Mouse (Mus musculus) embryonic facial prominence, embryonic 14.5 days (tissue): ENCODE results near the gene Abhd8. TPM values are rescaled to one million over a fixed set of nuclear protein-coding genes. Genes with fewer than 3 reads are reported as not detected.

Source experiments
- ATAC-seq: fragments of 200-750 bp; cut with Nextera tagmentation; 2 replicates; pipeline ENCODE4 v1.8.0; 2017; ENCODE audit warnings: low read depth, moderate number of reproducible peaks, moderate TSS enrichment
- DNase-seq: peaks from one replicate; pipeline ENCODE4 v3.0.0-alpha.2; 2015; ENCODE audit warnings: low spot score
- H3K27ac ChIP-seq: fragments of 300-500 bp; sonication (generic); replicated peaks from 2 replicates; pipeline ENCODE4 v1.5.1; 2014; ENCODE audit warnings: low read depth, mild to moderate bottlenecking, low read length, moderate library complexity
- H3K27me3 ChIP-seq: fragments of 300-500 bp; sonication (generic); replicated peaks from 2 replicates; pipeline ENCODE4 v1.6.1; 2014; ENCODE audit warnings: low read length; ENCODE audit not compliant: control insufficient read depth, insufficient read depth
- H3K36me3 ChIP-seq: fragments of 300-500 bp; sonication (generic); 2 replicates; pipeline ENCODE4 v1.6.1; 2014; ENCODE audit warnings: low read length, mixed read lengths; ENCODE audit not compliant: control insufficient read depth, insufficient read depth
- H3K4me1 ChIP-seq: fragments of 300-500 bp; sonication (generic); 2 replicates; pipeline ENCODE4 v1.6.1; 2014; ENCODE audit warnings: antibody characterized with exemption, low read length; ENCODE audit not compliant: control insufficient read depth, insufficient read depth
- H3K4me2 ChIP-seq: fragments of 300-500 bp; sonication (generic); 2 replicates; pipeline ENCODE4 v1.6.1; 2014; ENCODE audit warnings: low read depth, mild to moderate bottlenecking, low read length, moderate library complexity, mixed read lengths
- H3K4me3 ChIP-seq: fragments of 300-500 bp; sonication (generic); 2 replicates; pipeline ENCODE4 v1.5.1; 2014; ENCODE audit warnings: low read depth, mild to moderate bottlenecking, low read length
- H3K9ac ChIP-seq: fragments of 300-500 bp; sonication (generic); 2 replicates; pipeline ENCODE4 v1.6.1; 2014; ENCODE audit warnings: low read depth, mild to moderate bottlenecking, low read length, moderate library complexity, mixed read lengths
- H3K9me3 ChIP-seq: fragments of 300-500 bp; sonication (generic); 2 replicates; pipeline ENCODE4 v1.6.1; 2016; ENCODE audit warnings: low read length; ENCODE audit not compliant: control insufficient read depth
- WGBS: fragments of 180-500 bp; shearing (Covaris S2); extraction: QIAGEN DNeasy Blood & Tissue Kit; methylation state at CpG from one replicate; pipeline ENCODE4 v1.1.7; 2014; 5-methylcytosine and 5-hydroxymethylcytosine counted together
- polyA plus RNA-seq: library from polyadenylated mRNA; unstranded; fragments of >200 nt; fragmentation: Nextera tagmentation; extraction: Ambion mirVana; gene quantifications from 2 replicates; pipeline ENCODE4 v1.2.1, GENCODE M21; 2014

The Abhd8 gene
- 47.9 and 49.4 TPM in 2 replicates for polyA plus RNA-seq

GRCm38 (mm10) chr8:71463188-71464033 is at the start of gene Abhd8:
TSS of gene Abhd8 (minus strand) at chr8:71463655.
- Histone ChIP-seq H3K4me2 (peak within 1 kb of the TSS; percentile 93), H3K27me3 (no peaks in the 10 kb centered on the region), H3K4me3 (peak within 1 kb of the TSS; percentile 91), H3K9me3 (no peaks in the 10 kb centered on the region), H3K27ac (peak within 1 kb of the TSS; percentile 90), H3K9ac (peak within 1 kb of the TSS; percentile 82), H3K4me1 (peaks cover 20% of the 10 kb centered on the region; the same call in 1 of the 2 replicates), H3K36me3 (peaks cover 36% of the 10 kb centered on the region)
- DNase-seq (peak; percentile 98), ATAC-seq (peak; percentile 88)
- under 1% methylated on average over 26 of the region's 55 CpGs for WGBS

GRCm38 (mm10) chr8:71511644-71512043 is 48.2 kb upstream of the Abhd8 start, which contains the start of gene Plvap:
TSS of gene Plvap (minus strand) at chr8:71511752.
- ATAC-seq (no peak), DNase-seq (no peak)
- peaks cover 28% of the 10 kb centered on the region for H3K27me3 ChIP-seq
- H3K4me1 ChIP-seq: no peaks in the 10 kb centered on the region
- no peaks in the 10 kb centered on the region for H3K9me3 ChIP-seq
- no peaks in the 10 kb centered on the region for H3K36me3 ChIP-seq
- no peak within 1 kb of the TSS for H3K9ac ChIP-seq
- peak within 1 kb of the TSS; percentile 10; the same call in 1 of the 2 replicates for H3K4me3 ChIP-seq
- no peak within 1 kb of the TSS for H3K27ac ChIP-seq
- 52% methylated on average over 14 of the region's 14 CpGs for WGBS
- no peak within 1 kb of the TSS for H3K4me2 ChIP-seq

GRCm38 (mm10) chr8:71509316-71509715 is 45.9 kb upstream of the Abhd8 start:
- Histone ChIP-seq H3K36me3 (no peaks in the 10 kb centered on the region), H3K27me3 (peaks cover 40% of the 10 kb centered on the region), H3K27ac (no peak overlapping the region), H3K4me1 (no peaks in the 10 kb centered on the region), H3K9me3 (no peaks in the 10 kb centered on the region), H3K4me3 (no peak overlapping the region), H3K4me2 (no peak overlapping the region), H3K9ac (no peak overlapping the region)
- ATAC-seq: no peak
- 29% methylated on average over 1 of the region's 2 CpGs for WGBS
- DNase-seq: no peak

GRCm38 (mm10) chr8:71507589-71508104 is 44.2 kb upstream of the Abhd8 start:
- no peak overlapping the region for H3K27ac ChIP-seq
- peak overlapping the region; percentile 43 for H3K4me3 ChIP-seq
- peak; percentile 94 for DNase-seq
- peak; percentile 81 for ATAC-seq
- H3K4me2 ChIP-seq: peak overlapping the region; percentile 67
- H3K27me3 ChIP-seq: peaks cover 40% of the 10 kb centered on the region
- H3K36me3 ChIP-seq: no peaks in the 10 kb centered on the region
- no peaks in the 10 kb centered on the region for H3K9me3 ChIP-seq
- WGBS: under 1% methylated on average over 52 of the region's 61 CpGs
- H3K4me1 ChIP-seq: no peaks in the 10 kb centered on the region
- H3K9ac ChIP-seq: peak overlapping the region; percentile 42; the same call in 1 of the 2 replicates

- 73% methylated on average over 4 of the region's 4 CpGs for WGBS
- ATAC-seq (no peak), DNase-seq (no peak)
- Histone ChIP-seq H3K4me2 (no peak overlapping the region), H3K4me3 (no peak overlapping the region), H3K36me3 (no peaks in the 10 kb centered on the region), H3K4me1 (no peaks in the 10 kb centered on the region), H3K27me3 (peaks cover 40% of the 10 kb centered on the region), H3K27ac (no peak overlapping the region), H3K9ac (no peak overlapping the region), H3K9me3 (no peaks in the 10 kb centered on the region)
Measured at GRCm38 (mm10) chr8:71505979-71506378, 42.5 kb upstream of the Abhd8 start.

- no peaks in the 10 kb centered on the region for H3K36me3 ChIP-seq
- H3K27me3 ChIP-seq: peaks cover 40% of the 10 kb centered on the region
- no peak overlapping the region for H3K9ac ChIP-seq
- no peaks in the 10 kb centered on the region for H3K4me1 ChIP-seq
- DNase-seq (no peak), ATAC-seq (no peak)
- H3K4me2 ChIP-seq: no peak overlapping the region
- no peaks in the 10 kb centered on the region for H3K9me3 ChIP-seq
- no peak overlapping the region for H3K4me3 ChIP-seq
- H3K27ac ChIP-seq: no peak overlapping the region
- WGBS: 98% methylated on average over 4 of the region's 4 CpGs
Measured at GRCm38 (mm10) chr8:71505326-71505725, 41.9 kb upstream of the Abhd8 start.

- 91% methylated on average over 4 of the region's 4 CpGs for WGBS
- Histone ChIP-seq H3K27ac (no peak overlapping the region), H3K36me3 (no peaks in the 10 kb centered on the region), H3K4me2 (no peak overlapping the region), H3K27me3 (peaks cover 36% of the 10 kb centered on the region), H3K4me3 (no peak overlapping the region), H3K9me3 (no peaks in the 10 kb centered on the region), H3K9ac (no peak overlapping the region), H3K4me1 (no peaks in the 10 kb centered on the region)
- DNase-seq (no peak), ATAC-seq (no peak)
Measured at GRCm38 (mm10) chr8:71504349-71504748, 40.9 kb upstream of the Abhd8 start.

- H3K36me3 ChIP-seq: 0 out of 2 replicates have a peak, but pooled peaks cover 5% of the 10 kb centered on the region
- 0 out of 2 replicates have a peak, but pooled peaks have one; percentile 10 for ATAC-seq
- no peaks in the 10 kb centered on the region for H3K27me3 ChIP-seq
- no peak overlapping the region for H3K4me2 ChIP-seq
- no peak overlapping the region for H3K4me3 ChIP-seq
- 39% methylated on average over 13 of the region's 16 CpGs for WGBS
- H3K9me3 ChIP-seq: no peaks in the 10 kb centered on the region
- no peak overlapping the region for H3K9ac ChIP-seq
- H3K27ac ChIP-seq: no peak overlapping the region
- H3K4me1 ChIP-seq: peaks cover 23% of the 10 kb centered on the region
- DNase-seq: peak; percentile 32
Measured at GRCm38 (mm10) chr8:71498816-71499690, 35.6 kb upstream of the Abhd8 start.
